Mouse (Mus musculus): Measurements from ENCODE around the gene Smg7. TPM values are rescaled to one million over a fixed set of nuclear protein-coding genes. Genes with fewer than 3 reads are reported as not detected.

Gene Smg7
- total RNA-seq, 1 experiment from 2014 or later: 41.9 TPM

DNA sequence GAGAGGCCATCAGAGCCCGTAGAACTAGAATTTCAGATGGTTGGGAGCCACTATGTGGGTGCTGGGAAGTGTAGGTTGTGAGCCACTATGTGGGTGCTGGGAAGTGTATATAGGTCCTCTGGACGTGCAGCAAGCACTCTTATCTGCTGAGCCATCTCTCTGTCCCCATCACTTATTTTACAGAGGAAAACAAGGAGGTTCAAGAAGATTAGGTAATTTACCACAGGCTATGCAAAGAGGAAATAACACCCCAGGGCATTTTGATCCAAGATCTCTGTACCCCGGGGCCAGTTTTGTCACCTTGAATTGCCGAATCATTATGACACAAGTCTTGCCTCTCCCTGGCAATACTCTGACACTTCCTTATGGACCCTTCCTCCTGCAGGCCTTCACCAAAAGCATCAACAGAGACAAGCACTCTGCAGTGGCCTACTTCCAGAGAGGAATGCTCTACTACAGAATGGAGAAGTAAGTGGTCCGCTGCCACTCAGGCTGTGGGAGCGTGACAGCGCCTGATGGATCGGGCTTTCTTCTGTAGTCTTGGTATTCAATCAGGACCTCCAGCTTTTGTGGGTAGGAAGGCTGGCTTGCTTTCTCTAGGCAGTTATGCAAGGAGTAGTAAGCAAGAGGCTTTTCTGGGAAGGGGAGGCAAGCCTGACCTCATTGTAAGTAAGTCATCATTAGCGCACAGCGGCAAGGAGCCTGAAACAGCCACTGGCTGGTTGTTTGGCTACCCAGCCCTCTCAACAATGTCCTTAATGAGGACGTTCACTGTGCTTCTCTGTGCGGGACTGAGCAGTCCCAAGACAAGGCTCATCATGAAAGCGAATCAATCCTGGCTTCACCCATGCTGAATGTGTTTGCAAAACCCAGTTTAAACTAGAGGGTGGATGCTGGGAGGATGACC lies 91.7 kb downstream of the Smg7 start:
- peak; percentile 40 for ATAC-seq (replicated peaks; ENCODE audit: low read depth, poor library complexity, severe bottlenecking)

DNA sequence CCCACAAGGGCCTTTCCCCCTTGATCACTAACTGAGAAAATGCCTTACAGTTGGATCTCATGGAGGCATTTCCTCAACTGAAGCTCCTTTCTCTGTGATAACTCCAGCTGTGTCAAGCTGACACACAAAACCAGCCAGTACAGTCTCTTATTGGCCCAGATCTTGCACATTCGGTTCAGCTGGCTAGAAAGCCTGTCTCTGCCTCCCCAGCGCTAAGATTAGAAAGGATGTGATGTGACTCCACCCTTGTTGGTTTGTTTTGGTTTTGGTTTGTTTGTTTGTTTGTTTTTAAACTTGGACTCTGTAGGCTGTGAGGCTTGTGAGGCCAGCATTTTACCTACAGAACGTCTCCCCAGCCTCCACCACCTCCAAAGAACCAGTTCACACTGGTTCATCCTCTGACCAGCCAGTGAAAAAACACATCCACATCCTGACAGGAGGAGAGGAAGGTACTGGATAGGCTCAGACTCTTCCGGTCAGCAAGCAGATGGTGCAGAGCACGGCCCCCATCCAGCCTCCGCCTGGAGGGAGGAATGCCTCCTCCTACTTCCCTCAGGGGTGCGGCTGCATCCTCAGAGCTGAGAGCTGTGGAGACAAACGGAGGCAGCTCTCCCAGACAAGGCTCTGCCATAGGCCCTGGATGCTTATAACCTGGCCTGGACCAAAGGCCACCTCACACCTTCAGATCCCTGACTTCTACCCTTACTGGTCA lies 92.7 kb downstream of the Smg7 start:
- no peak for ATAC-seq (replicated peaks; ENCODE audit: low read depth, poor library complexity, severe bottlenecking)

DNA sequence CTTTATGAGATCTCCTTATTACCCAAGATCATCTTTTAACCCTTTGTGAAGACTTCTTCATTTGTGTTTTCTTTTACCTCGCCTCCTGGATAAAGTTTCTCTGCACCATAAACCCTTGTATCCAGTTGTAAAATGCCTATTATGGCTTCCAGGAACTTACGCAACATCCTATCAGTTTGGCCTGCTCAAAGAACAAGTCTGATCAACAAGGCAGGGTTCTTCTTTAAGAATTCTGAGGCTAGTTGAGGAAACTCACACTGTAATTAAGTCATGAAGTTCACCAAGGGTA lies 94.1 kb downstream of the Smg7 start:
- 0 out of 2 replicates have a peak, but pooled peaks have one; percentile 4 for ATAC-seq (replicated peaks; ENCODE audit: low read depth, poor library complexity, severe bottlenecking)

DNA sequence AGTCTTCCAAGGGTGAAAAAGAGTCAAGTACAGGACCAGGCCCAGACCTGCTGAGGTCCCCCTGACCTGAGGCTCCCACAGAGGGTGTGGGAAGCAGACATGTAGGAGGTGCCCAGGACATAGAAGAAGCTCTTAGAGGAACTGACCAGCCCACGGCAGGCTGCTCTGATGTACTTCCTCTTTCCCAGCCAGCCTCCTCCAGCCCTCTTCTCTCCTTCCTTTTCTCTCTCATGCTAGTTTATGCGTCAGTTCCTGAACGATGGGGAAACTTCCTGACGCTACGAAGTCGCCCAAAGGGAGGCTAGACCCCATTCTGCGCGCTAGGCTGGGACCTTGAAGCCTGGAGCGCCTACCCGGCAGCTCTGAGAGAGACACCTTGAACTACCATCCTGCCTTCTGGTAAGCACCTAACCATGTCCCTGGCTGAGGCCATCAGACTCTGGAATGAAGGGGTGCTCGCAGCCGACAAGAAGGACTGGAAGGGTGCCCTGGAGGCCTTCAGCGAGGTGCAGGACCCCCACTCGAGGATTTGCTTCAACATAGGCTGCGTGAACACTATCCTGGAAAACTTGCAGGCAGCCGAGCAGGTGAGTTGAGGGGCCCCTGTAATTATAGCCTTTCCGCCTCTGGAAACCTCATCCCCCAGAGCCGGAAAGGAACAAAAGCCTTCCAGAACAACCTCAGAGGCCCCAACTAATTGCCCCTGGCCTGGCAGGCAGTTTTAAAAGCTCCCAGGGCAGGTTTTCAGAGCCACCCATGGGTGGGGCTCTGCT lies 94.6 kb downstream of the Smg7 start:
- ATAC-seq (replicated peaks; ENCODE audit: low read depth, poor library complexity, severe bottlenecking): peak; percentile 84

DNA sequence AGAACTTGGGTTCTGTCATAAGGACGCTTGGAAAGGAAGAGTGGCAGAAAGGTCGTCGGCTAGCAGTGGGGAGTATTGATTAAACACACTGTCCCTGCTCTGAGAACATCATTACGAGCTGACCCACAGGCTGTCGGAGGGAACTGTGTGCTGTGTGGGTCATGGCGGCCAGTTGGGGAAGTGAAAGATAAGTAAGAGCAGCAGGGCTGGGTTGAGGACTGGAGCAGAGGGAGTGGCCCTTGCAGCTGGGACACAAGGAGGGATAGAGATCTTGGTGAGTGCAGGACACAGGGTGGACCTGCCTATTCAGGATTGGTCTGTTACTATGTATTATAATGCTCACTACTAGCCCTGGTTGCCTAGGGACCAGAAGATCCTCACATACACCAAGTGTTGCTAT lies 97.5 kb downstream of the Smg7 start:
- ATAC-seq (replicated peaks; ENCODE audit: low read depth, poor library complexity, severe bottlenecking): peak; percentile 45

DNA sequence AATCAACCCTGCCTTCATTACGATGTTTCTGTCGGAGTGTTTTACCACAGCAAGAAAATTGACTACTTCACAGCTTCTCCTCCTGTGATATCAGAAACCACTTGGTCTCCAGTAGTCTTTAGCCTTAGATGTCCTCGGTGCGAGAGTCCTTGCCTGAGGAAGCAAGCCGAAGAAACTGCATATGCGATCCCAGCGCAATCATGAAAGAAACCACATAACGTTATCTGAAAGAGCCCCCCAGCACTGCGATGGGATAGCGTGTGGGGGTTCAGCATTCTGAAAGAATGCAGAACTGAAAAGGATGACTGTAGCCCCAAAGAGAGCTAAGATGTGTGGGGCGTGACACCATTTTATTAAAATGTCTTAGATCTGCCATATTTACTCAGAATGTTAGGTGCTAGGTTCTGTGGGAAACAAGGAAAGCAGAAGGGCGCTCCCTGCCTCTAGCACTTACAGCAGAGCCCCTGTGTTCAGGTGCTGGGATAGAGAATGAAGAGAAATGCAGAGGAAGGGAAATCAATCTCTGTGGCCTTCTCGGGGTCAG lies 101.7 kb downstream of the Smg7 start:
- ATAC-seq (replicated peaks; ENCODE audit: low read depth, poor library complexity, severe bottlenecking): no peak

DNA sequence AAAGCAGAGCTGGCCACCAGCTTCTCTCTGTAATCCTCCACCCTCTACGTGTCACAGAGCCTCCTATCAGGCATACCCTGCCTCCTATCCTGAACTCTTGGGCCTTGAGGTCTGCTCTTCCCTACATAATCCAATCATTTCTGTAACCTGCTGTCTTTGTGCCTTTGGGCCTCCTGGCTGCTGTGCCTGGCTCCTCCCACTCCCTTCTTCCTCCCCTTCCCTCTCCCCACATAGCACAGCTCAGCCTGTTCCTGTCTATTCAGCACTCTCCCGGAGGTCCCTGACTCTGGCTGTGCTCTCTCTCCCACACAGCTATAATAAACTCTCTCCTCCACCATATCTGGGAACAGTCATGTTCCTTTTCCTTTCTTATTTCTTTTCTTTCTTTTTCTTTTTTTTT lies 102.5 kb downstream of the Smg7 start, which contains the start of gene Ncf2:
Gene Ncf2 (plus strand): TSS at position 298 of the 400 bp plus-strand sequence.
- ATAC-seq (replicated peaks; ENCODE audit: low read depth, poor library complexity, severe bottlenecking): peak; percentile 61

DNA sequence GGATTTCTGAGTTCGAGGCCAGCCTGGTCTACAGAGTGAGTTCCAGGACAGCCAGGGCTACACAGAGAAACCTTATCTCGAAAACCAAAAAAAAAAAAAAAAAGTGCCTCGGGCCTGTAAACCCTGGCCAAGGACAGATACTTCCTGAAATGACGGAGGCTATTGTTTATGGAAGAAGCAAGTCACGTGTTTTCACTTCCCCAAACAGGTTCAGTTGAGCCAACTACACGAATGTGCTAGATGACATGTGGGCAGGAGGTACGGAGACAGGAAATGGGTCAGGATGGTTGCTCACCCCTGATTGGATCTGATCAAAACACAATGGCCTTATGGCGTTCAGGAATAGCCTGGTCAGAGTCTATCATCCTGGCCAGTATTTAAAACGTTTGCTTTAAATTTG lies 104.3 kb downstream of the Smg7 start:
- peak; percentile 84 for ATAC-seq (replicated peaks; ENCODE audit: low read depth, poor library complexity, severe bottlenecking)

DNA sequence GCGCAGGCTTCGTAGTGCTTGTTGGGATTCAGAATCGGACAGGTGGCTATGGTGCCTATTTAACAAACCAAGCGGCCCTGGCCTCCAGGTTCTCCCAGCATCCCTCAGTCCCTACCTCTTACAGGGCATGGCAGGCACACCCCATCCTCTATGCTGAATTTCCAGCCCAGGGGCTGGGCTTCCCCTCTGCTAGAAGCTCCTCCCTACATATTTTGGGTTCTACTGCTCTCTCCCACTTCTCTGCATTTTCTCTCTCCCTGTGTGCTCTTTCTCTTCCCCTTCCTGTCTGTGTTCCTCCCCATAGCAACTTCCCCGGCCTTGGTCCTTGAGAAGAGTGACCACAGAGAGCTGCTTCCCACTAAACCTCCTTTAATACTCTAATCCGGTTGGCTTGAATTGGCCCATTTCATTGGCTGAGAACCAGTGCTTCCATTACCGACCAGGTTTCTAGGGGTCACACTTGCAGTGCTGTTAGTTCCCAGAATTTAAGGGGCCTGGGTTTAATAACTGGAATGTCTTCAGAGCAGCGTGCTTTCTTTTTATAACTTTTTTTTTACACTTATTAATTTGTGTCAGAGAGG lies 105.7 kb downstream of the Smg7 start:
- ATAC-seq (replicated peaks; ENCODE audit: low read depth, poor library complexity, severe bottlenecking): peak; percentile 24; the same call in 1 of the 2 replicates

DNA sequence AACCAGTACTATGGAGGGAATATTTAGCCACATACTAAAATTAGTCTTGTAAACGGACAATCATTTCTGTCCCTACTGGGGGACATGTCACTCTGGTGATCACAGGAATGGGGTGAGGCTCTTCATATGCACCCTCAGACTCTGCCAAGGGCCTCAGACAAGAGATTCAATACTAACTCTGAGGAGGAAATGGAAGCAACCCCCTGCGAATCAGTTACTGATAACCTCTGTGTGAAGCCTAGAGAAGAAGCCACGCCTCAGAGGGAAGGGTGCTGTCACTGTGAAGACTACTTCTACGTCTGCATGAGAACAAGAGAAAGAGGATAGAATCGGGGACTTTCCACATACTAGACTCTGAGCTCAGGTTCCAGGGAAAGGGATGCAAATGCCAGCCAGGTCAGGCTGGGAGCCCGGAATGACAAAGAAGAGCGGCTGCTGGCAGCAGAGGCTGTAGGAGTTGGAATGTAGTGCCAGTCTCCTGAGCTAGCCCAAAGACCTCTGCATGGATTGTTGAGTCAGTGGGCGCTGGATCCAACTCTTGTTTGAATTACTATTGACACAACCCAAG lies 106.7 kb downstream of the Smg7 start:
- ATAC-seq (replicated peaks; ENCODE audit: low read depth, poor library complexity, severe bottlenecking): 0 out of 2 replicates have a peak, but pooled peaks have one; percentile 27

DNA sequence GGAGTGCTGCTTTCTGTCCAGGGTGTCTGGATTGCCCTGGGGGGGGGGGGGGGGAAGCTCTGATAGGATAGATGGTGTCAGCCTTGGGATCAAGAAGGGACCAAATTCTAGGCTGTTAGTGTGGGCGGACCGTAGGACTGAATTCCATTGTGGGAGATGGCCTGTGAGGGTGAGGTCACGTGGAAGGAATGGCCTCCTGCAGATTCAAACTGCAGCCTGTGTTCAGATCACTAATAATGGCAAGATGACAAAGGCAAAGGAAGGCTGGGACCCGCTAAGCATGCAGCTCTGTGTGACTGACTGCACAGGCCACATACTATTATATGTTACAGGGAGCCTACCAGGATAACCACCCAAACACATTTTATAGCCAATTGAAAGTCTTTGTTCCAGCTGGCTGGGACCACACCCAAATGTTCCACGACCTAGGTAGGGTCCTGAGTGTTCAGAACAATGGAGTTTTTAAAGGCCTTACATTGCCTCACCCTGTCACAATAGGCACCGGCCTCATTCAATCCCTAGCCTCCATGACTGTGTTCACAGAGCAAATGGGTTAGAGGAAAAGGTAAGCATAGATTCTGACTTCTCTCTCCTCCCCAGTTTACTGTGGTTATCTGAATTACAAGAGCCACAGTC lies 108.8 kb downstream of the Smg7 start:
- ATAC-seq (replicated peaks; ENCODE audit: low read depth, poor library complexity, severe bottlenecking): no peak

DNA sequence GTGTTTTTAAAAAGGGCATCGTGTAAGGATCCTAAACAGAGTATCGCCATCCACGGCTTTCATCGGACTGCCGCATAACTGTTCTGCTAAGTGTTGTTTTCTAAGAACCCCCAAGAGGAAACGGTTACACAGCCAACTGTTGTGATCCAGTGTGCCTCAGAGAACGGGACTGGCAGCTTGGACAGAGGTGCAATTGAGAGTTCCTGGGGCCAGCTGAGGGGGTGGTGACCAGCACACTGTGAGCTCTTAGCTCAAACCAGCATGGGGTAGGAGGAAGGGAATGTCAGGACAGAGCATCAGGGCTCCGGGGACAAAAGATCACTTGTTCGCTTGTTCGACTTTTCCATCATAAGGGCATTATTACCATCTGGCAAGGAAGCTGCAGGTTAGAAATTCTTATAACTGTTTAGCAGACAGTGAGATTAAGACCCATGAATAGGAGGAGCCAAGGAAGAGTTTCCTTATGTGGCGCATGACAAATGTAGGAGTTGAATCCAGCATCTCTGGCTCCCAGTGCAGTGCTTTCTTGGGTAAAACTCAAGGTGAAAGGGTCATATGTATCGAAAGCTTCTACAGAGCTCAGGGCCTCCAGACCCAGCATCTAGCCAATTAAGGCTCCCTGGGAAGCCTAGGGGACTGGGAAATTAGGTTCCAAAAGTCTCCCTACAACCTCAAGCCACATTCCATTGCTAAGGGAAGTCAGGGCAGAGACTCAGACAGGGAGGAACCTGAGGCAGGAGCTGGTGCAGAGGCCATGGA lies 109.5 kb downstream of the Smg7 start:
- no peak for ATAC-seq (replicated peaks; ENCODE audit: low read depth, poor library complexity, severe bottlenecking)

DNA sequence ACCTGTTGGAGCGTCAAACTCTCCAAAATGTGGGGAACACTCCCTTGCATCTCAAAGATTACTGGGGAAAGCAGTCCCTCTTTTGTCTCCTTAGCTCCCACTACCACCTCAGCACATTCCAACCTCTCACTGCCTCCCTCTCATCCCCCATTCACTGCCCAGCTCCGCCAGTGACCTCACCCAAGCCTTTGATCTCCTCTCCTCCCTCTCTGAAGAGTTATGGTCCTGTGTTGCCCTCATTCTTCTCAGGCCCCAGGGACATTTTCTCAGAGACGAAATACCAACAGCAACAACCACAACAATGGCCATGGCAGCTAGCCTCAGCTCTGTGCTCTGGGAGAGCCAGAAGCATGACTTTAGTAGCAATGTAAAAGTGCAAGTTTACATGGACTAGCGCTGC lies 111.2 kb downstream of the Smg7 start:
- ATAC-seq (replicated peaks; ENCODE audit: low read depth, poor library complexity, severe bottlenecking): no peak

DNA sequence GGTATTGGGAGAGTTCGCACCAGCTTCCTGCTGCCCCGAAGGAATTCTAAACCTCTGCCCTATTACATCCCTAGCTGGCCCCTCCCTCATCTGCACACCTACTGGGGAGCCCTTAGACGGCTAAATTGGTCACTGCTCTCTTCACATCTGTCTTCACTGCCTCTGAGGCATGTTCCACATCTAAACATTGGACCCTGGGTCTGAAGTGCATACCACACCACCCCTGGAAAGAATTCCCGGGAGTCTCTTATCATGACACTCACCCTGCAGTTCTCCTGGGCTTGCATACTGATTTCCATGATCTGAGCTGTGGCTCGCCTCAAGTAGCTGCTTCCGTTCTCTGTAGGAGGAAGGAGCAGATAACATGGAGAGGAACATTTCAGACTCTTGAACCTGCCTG lies 111.6 kb downstream of the Smg7 start:
- ATAC-seq (replicated peaks; ENCODE audit: low read depth, poor library complexity, severe bottlenecking): 0 out of 2 replicates have a peak, but pooled peaks have one; percentile 30

DNA sequence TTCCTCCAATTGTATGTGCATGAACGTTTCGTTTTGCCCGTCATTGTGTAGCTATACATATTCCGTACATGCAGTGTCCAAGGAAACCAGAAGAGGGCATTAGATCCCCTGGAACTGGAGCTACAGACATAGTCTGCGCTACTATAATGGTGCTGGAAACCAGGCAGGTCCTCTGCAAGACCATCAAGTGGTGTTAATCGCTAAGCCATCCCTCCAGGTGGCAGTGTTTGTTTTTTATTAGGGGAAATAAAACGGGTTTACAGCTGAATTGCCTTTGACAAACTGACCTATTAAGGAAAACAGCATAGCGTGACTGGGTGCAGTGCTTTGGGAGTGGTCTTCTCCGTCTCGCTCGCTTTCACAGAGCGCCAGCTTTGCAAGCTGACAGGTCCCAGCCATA lies 112.2 kb downstream of the Smg7 start:
- peak; percentile 90 for ATAC-seq (replicated peaks; ENCODE audit: low read depth, poor library complexity, severe bottlenecking)

DNA sequence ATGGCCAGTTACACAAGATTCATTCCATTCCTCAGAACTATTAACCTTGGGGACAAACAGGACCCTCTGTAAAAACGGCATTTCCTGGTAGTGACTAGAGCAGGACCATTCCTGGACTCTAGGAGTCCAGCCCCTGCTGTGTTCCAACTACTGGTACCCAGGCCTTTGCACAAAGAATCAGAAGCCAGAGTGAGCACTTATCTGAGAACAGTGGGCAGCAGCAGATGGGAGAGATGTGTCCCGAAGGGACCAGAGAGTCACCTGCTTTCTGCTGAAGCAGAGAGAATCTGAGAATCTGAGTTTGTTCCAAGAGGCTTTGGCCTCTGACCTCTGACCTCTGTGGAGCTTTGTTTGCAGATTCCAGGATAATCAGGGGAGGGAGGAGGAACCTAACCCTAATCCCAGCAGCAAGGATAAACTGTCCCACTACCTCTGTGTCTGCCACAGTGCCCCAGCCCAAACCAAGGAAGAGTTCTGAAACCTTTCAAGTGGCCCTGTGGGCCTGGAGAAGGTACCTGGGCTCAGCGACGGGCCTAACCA lies 114.3 kb downstream of the Smg7 start:
- ATAC-seq (replicated peaks; ENCODE audit: low read depth, poor library complexity, severe bottlenecking): no peak
